Mouse (Mus musculus): ENCODE measurements around the gene Dis3l2.

Dis3l2 gene

DNA sequence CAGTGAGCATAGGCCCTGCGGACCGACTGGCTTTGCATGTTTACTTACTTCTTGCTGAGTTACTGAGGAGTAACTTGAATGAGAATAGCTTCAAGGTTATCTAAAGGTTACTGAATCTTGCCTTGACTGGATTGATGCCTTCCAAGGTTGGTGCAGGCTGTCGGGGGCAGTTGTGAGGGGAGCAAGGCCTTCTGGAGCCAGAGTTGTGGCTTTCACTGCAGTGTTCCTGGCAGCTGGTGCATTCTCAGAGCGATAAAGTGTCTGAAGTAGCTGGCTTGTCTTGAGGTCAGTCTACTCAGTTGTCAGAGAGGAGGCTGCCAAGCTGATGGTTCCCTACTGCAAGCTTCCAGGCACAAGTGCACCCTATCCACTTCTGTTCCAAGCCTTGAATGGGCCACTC, 15.8 kb downstream of the Dis3l2 start:
- in situ Hi-C loops (cut with MseI, MboI): no loop called here

- in situ Hi-C loops (cut with MseI, MboI): no loop called here
Observed at GRCm38 (mm10) chr1:86733160-86733821, 29.7 kb downstream of the Dis3l2 start.

DNA sequence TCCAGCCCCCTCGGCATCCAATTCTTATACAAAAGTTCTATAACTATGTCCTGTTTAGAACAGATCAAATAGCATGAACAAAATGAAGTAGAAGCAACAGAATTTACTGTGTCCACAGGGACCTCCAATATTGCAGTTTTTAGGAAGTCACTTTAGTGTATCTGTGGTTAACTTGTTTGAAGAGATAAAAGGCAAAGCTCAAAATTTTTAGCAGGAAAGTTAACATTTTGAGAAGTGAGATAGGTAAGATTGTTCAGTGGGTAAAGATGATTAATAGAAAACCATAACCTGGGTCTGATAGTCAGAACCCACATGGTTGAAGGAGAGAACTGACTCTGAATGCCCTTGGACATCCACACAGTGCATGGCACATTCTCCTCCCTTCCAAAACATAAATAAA, 32.8 kb downstream of the Dis3l2 start:
- in situ Hi-C loops (cut with MseI, MboI): no loop called here

DNA sequence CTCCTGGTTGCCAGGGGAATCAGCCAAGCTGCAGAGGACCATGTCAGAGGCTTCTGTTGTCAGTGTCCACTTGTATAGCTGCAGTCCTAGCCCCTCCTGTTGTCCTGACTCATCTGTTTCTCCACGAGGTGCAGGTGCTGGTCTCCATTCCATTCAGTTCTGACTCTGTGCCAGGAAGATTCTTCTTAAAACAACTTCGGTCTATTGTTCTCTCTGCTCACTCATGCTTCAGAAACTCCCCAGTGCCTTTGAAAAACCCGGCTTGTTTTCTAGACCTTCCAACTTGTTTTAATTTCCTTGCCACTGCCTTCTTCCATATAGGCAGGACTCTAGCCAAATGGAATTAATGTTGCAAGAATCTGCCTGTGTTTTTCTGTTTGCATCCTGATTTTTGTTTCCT, 39.3 kb downstream of the Dis3l2 start:
- in situ Hi-C loops (cut with MseI, MboI): no loop called here

DNA sequence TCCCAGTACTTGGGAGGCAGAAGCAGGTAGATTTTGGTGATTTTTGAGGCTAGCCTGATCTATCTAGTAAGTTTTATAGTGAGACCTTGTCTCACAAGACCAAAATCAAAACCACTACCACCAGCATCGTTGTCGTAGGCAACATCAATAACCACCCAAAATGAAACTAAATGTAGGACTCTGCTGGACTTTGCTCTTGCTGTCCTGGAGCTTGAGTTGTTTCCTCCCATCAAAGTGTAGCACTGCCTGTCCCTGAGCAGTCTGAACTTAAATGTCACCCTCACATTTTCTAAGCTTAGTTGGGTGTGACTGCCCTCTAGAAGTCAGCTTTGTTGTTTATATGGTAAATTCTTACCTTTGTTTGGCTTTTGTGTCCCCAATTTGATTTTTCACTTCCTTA, 43.4 kb downstream of the Dis3l2 start:
- in situ Hi-C loops (cut with MseI, MboI): no loop called here

GRCm38 (mm10) chr1:86750094-86750493, 46.5 kb downstream of the Dis3l2 start:
- in situ Hi-C loops (cut with MseI, MboI): no loop called here

DNA sequence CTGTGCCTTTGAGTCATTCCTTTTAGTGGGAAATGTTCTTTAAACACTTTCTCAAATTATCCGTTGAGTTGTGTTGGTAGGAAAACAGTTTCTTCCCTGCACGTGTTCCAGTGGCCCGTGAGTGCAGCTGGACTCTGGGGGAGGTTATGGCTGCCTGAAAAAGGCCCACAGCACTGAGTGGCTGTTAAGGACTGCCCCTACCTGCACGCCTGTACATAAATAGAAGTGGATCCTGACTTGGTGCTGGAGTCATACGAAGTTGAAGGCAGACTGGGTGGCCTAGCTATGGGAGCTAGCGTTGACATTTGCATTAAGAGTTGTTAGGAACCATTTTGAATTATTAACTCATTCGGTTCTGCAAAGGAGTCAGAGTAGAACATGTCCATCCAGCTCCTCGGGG, 49.8 kb downstream of the Dis3l2 start:
- in situ Hi-C loops (cut with MseI, MboI): no loop called here

- in situ Hi-C loops (cut with MseI, MboI): no loop called here
Observed at GRCm38 (mm10) chr1:86754335-86754734, 50.7 kb downstream of the Dis3l2 start.

GRCm38 (mm10) chr1:86758091-86758490, 54.5 kb downstream of the Dis3l2 start:
- in situ Hi-C loops (cut with MseI, MboI): no loop called here

GRCm38 (mm10) chr1:86762161-86762560, 58.6 kb downstream of the Dis3l2 start:
- in situ Hi-C loops (cut with MseI, MboI): no loop called here

DNA sequence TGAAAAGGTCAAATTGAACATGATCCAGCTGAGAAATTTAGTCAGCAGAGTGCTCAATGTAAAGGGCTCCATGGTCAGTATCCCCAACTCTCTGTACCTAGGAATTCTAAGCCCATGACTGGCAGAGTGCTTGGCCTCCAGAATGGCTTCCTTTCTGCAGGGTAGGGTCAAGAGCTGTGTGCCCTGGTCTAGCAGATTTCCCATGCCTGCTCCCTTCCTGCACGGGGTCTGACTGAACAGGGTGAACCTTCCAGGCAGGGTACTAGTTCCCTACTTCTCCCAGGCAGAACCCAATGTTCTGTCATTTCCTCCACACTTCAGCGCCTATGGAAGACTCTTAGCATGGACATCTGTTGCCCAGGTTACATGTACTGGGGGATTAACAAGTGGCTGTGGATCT, 97.6 kb downstream of the Dis3l2 start:
- in situ Hi-C loops (cut with MseI, MboI): no loop called here

DNA sequence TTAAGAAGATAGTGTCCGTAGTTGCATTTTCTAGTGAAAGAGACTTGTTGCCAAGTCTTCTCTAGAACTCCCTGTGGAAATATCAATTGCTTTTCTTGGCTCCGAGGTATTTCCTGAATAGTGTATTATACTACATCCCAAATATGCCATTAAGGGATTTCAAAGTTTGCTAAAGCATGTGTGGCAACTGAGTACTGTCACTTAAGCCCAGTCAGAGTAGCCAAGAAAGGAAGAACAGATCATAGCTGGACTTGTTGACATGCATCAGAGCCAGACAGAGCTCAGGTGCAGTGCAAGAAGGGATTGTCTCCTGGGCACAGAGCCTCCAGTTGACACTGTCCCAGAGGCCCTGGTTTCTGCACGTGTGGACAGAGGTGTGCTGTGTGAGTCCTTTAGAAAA, 108.1 kb downstream of the Dis3l2 start:
- in situ Hi-C loops (cut with MseI, MboI): no loop called here

GRCm38 (mm10) chr1:86822266-86822665, 118.7 kb downstream of the Dis3l2 start:
- in situ Hi-C loops (cut with MseI, MboI): no loop called here

DNA sequence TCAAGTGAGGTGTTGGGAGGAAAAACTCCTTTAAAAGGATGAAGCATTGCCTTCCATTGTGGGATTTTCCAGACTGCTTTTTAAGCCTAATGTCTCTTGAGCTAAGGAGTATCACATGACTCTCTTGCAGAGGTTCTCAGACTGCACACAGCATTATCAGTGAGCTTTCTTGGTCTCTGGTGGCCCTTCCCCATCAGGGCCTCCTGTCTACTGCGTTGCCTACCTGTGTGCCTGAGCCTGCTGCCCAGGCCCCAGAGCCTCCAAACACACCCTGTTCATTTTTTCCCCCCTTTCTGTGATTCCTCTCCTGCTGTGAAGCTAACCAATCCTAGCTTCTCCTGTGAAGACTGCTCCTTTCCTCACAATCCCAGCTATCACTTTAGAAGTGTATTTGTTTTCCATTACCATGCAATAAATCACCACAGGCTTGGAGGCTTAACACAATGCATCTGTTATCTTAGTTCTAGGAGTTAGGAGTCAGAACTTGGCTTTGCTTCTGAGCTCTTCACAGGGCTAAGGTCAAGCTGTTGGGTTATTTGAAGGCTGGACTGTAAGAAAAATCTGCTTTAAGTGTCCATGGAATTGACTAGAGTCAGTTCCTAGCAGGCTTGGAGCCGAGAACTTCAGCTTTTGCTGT, 130.9 kb downstream of the Dis3l2 start:
- in situ Hi-C loops (cut with MseI, MboI): no loop called here

DNA sequence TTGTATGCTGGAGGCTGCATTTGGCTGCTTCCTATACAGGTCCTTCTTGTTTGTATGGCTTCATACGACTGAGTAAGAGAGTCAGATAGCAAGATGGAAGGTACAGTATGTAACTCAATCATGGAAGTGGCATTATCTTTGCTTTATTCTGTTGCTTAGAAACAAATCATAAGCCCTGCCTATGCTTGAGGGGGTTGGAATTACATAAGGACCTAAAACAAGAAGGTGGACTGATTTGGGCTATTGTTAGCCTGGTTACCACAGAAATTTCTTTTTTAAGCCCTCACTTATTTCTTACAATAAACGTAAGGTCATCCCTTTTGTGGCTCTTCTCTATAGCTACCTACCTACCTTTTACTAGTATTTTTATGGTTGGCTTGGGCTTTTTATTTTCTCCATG, 131.4 kb downstream of the Dis3l2 start:
- in situ Hi-C loops (cut with MseI, MboI): no loop called here

DNA sequence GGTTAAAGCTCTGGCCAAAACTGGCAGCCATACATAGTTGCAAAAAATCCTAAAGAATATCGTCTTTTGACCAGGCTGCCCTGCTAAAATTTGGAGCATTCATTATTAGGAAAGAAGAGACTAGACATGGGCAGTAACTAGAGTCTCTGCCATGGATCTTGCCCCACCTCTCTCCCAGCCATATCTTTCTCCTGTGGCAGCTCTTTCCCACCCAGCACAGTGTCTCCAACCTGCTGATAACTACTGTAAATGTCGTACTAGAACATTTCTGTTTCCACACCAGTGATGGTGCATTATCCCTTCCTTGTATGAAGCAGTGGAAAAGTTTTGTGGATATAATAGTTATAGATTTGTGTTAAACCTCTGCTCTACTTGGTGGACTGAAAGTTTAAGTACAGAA, 147.1 kb downstream of the Dis3l2 start:
- in situ Hi-C loops (cut with MseI, MboI): no loop called here

GRCm38 (mm10) chr1:86858876-86859275, 155.3 kb downstream of the Dis3l2 start:
- in situ Hi-C loops (cut with MseI, MboI): no loop called here

DNA sequence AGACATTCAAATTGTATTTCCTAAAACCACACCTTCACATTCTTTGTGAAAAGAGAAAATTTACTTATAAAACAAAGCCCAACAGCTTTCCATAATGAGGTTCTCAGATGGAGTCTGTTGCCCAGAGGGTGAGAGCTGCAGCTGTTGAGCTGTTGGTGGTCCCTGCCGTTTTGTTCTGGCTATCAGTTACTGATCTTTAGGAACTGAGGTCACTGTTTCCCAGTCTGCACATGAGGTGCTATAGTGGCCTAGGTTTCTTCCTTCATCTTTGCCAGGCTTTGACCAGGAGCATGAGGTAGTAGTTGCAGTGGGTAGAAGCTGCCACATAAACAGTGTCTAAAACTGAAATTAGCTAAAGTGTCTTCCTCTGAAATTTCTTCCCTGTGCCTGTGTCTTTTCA, 155.8 kb downstream of the Dis3l2 start:
- in situ Hi-C loops (cut with MseI, MboI): no loop called here

- in situ Hi-C loops (cut with MseI, MboI): no loop called here
Observed at GRCm38 (mm10) chr1:86873745-86874144, 170.1 kb downstream of the Dis3l2 start.

GRCm38 (mm10) chr1:86878743-86879142, 175.1 kb downstream of the Dis3l2 start:
- in situ Hi-C loops (cut with MseI, MboI): no loop called here

- in situ Hi-C loops (cut with MseI, MboI): no loop called here
Observed at GRCm38 (mm10) chr1:86879547-86879946, 175.9 kb downstream of the Dis3l2 start.

DNA sequence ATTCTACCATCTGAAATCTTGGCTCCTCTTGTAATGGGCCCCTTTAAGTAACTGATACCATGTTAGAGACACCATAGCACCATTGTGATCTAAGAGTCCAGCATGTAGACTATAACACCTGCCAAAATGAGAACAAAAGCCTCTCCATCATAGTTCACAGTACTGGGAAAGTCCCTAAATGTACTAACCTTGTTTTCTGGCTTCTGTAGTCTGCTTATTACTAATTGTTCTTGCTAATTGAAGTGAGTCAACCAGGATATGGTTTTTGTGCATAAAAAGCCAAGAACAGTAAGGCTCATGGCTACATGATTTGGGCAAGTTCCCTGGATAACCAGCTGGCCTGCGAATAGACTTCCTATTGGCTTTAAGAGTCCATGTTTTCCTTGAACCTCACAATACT, 183.5 kb downstream of the Dis3l2 start:
- in situ Hi-C loops (cut with MseI, MboI): no loop called here

DNA sequence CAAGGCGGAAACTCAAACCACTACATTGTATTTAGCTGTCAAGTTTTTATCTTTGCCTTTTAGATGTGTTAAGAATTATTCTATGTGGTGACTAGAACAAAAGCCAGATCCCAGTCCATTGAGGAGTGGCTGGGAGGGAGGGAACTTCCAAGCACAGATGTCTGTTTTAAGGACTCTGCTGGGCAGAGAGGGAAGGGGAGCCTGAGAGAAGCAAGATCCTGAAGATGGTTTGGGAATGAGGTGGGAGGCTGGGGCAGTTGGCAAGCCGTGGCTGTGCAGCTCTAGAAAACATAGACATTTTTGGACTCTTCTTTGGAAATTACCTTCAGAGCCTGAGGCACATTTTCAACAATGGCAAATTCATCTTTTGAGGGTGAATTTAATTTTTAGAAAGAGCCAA, 208.9 kb downstream of the Dis3l2 start:
- in situ Hi-C loops (cut with MseI, MboI): no loop called here

- in situ Hi-C loops (cut with MseI, MboI): no loop called here
Observed at GRCm38 (mm10) chr1:86913896-86914295, 210.3 kb downstream of the Dis3l2 start.

All from mouse trophoblast stem cell (cell line).